Mouse (Mus musculus) brain, embryonic 14.5 days (tissue): ENCODE measurements around the gene Hbs1l.

Experiments used
- CTCF ChIP-seq: fragments of 200-500 bp; IDR thresholded peaks from 2 replicates; pipeline ENCODE4 v1.5.1; 2012; ENCODE audit warnings: inconsistent platforms, mild to moderate bottlenecking, moderate library complexity, borderline replicate concordance; ENCODE audit not compliant: insufficient read depth, insufficient read length; ENCODE audit errors: extremely low read depth
- POLR2A ChIP-seq: fragments of 200-500 bp; IDR thresholded peaks from 2 replicates; pipeline ENCODE4 v1.6.1; 2012; ENCODE audit warnings: mild to moderate bottlenecking, inconsistent platforms, borderline replicate concordance; ENCODE audit not compliant: poor library complexity, insufficient read depth, insufficient read length, severe bottlenecking; ENCODE audit errors: extremely low read depth

- TF ChIP-seq CTCF (no peak), POLR2A (no peak)
Measured at GRCm38 (mm10) chr10:21359086-21359485, 63.3 kb downstream of the Hbs1l start.
